9 mouse cellular contexts compared by ENCODE assay signal in genomic region chr4:130914011-130914410, GRCm38 (mm10). TPM values are rescaled to one million over a fixed set of nuclear protein-coding genes. Genes with fewer than 3 reads are reported as not detected.
DNase-seq lines count a peak whose midpoint lies in the region; ATAC-seq and TF ChIP-seq lines count a peak whose summit lies in the region.
"Had no signal": no experiment of that assay in that cellular context is flagged by ENCODE, and none has a peak within 500 bp of the region (broad histone marks: within the 10 kb centered on the region; RNA-seq: fewer than 3 reads in every experiment).

No protein-coding gene starts in this region.

- H3K9me3 ChIP-seq in forebrain, embryonic 16.5 days (ENCODE audit: control insufficient read depth, low read length), result no peaks in the 10 kb centered on the region
- H3K9me3 ChIP-seq: midbrain, embryonic 12.5 days had no signal

- H3K4me3 ChIP-seq in testis, adult 2 months (ENCODE audit: control insufficient read depth, low read depth, low read length), result peak overlapping the region; percentile 41; the same call in 1 of the 2 replicates
- H3K4me3 ChIP-seq in forebrain, embryonic 16.5 days (replicated peaks; ENCODE audit: low read length), result no peak overlapping the region
- H3K4me3 ChIP-seq: midbrain, embryonic 12.5 days had no signal

- ATAC-seq in granulocyte monocyte progenitor cell, adult 5-6 weeks (replicated peaks; ENCODE audit: poor library complexity, severe bottlenecking), result peak; percentile 64
- ATAC-seq in forebrain, embryonic 16.5 days, result no peak

- H3K36me3 ChIP-seq in testis, adult 2 months (ENCODE audit: control insufficient read depth, insufficient read depth, low read length), result no peaks in the 10 kb centered on the region
- no peaks in the 10 kb centered on the region for H3K36me3 ChIP-seq in forebrain, embryonic 16.5 days (ENCODE audit: control insufficient read depth, insufficient read depth)
- H3K36me3 ChIP-seq: midbrain, embryonic 12.5 days had no signal

- no peak for TF ChIP-seq CTCF in testis, adult 2 months (IDR thresholded peaks at IDR 0.05; ENCODE audit: control insufficient read depth, insufficient read depth, insufficient replicate concordance, low read depth, low read length)

- no peaks in the 10 kb centered on the region for H3K27me3 ChIP-seq in testis, adult 2 months (ENCODE audit: control insufficient read depth, insufficient read depth, low read length)
- no peaks in the 10 kb centered on the region for H3K27me3 ChIP-seq in forebrain, embryonic 16.5 days (replicated peaks; ENCODE audit: control insufficient read depth, insufficient read depth, low read length)
- H3K27me3 ChIP-seq: midbrain, embryonic 12.5 days had no signal

- no peak overlapping the region for H3K4me2 ChIP-seq in forebrain, embryonic 16.5 days (ENCODE audit: low read length)
- H3K4me2 ChIP-seq: midbrain, embryonic 12.5 days had no signal

- WGBS in forebrain, embryonic 16.5 days, result 84% methylated on average over 4 of the region's 4 CpGs

- TF ChIP-seq POLR2A in testis, adult 2 months (IDR thresholded peaks at IDR 0.05; ENCODE audit: control insufficient read depth, low read depth, low read length), result no peak

- H3K4me1 ChIP-seq in testis, adult 2 months (ENCODE audit: control insufficient read depth, insufficient read depth, low read length), result no peaks in the 10 kb centered on the region; the same call in none of the 2 replicates
- no peaks in the 10 kb centered on the region for H3K4me1 ChIP-seq in forebrain, embryonic 16.5 days (replicated peaks; ENCODE audit: control insufficient read depth, insufficient read depth, low read length)
- H3K4me1 ChIP-seq: midbrain, embryonic 12.5 days had no signal

- DNase-seq in testis, postnatal 14 days (ENCODE audit: low spot score), result no peak
- DNase-seq in naive thymus-derived CD4-positive, alpha-beta T cell, adult 2 months (ENCODE audit: low read depth), result peak; percentile 93
- DNase-seq in Muller cell, postnatal 12 days (ENCODE audit: inconsistent ontology term), result no peak
- no peak for DNase-seq in c-Kit-positive CD71-positive TER-119-positive erythroid progenitor cells, embryonic 14.5 days (ENCODE audit: low spot score)

- H3K9ac ChIP-seq in forebrain, embryonic 16.5 days (replicated peaks; ENCODE audit: low read depth, low read length), result no peak overlapping the region
- H3K9ac ChIP-seq: midbrain, embryonic 12.5 days had no signal

- H3K27ac ChIP-seq in testis, adult 2 months (ENCODE audit: control insufficient read depth, insufficient read depth, low read depth, low read length), result no peak overlapping the region
- H3K27ac ChIP-seq in forebrain, embryonic 16.5 days (ENCODE audit: low read length), result no peak overlapping the region
- H3K27ac ChIP-seq: midbrain, embryonic 12.5 days had no signal

RNA-seq across cellular contexts. Expression of gene Laptm5, which starts 1.1 kb away (rescaled TPM):
- 4.2 and 5.6 TPM in 2 replicates for polyA plus RNA-seq in testis, adult 2 months (2012; rRNA removed)
- total RNA-seq in granulocyte monocyte progenitor cell, adult 5-6 weeks (2014; fragmentation: Nextera tagmentation), result 561 and 568 TPM in 2 replicates
- 131 and 136 TPM in 2 replicates for total RNA-seq in granulocyte monocyte progenitor cell, adult 5-6 weeks (2017)
- 18.5 and 23.4 TPM in 2 replicates for polyA plus RNA-seq in forebrain, embryonic 16.5 days (2015; fragmentation: Nextera tagmentation; extraction: Ambion mirVana)

RNA-seq across cellular contexts. Expression of gene Matn1, which starts 30.2 kb away (rescaled TPM):
- not detected in 2 replicates for polyA plus RNA-seq in testis, adult 2 months (2012; rRNA removed)
- total RNA-seq in granulocyte monocyte progenitor cell, adult 5-6 weeks (2014; fragmentation: Nextera tagmentation), result not detected in 2 replicates
- not detected in 2 replicates for total RNA-seq in granulocyte monocyte progenitor cell, adult 5-6 weeks (2017)
- 3.3 TPM in 1 of 2 replicates, not detected in the other for polyA plus RNA-seq in forebrain, embryonic 16.5 days (2015; fragmentation: Nextera tagmentation; extraction: Ambion mirVana)
- polyA plus RNA-seq: hindbrain, embryonic 11.5 days had no signal
